Comparison of ENCODE assay signal across 25 mouse cellular contexts in genomic region chr3:108795554-108796299, GRCm38 (mm10). TPM values are rescaled to one million over a fixed set of nuclear protein-coding genes. Genes with fewer than 3 reads are reported as not detected.
DNase-seq lines count a peak whose midpoint lies in the region; ATAC-seq lines count a peak whose summit lies in the region.
"Had no signal": no experiment of that assay in that cellular context is flagged by ENCODE, and none has a peak within 500 bp of the region (broad histone marks: within the 10 kb centered on the region; RNA-seq: fewer than 3 reads in every experiment).

No protein-coding gene starts in this region.

- no peaks in the 10 kb centered on the region for H3K36me3 ChIP-seq in midbrain, embryonic 15.5 days (replicated peaks)

- peak; percentile 41 to 44 for DNase-seq in spleen, postnatal 36 days (ENCODE audit: low spot score in 2 of 2)
- DNase-seq in spleen, postnatal 10 days (ENCODE audit: low spot score in 2 of 2), result no peak
- peak; percentile 84 for DNase-seq in CD4-positive helper T cell, adult 2 months (ENCODE audit: low read depth, low spot score)
- no peak for DNase-seq in adrenal gland, adult (ENCODE audit: inconsistent age in 2 of 2, low spot score in 1 of 2)
- no peak for DNase-seq in kidney, adult 11 months
- DNase-seq: adrenal gland, postnatal 36 days; cerebellum, adult 18-20 months; cerebellum, postnatal 25 days; gastrocnemius, postnatal 10 days; kidney, postnatal 4 days; lung, adult 2 months had no signal

- no peaks in the 10 kb centered on the region for H3K27me3 ChIP-seq in midbrain, embryonic 15.5 days (replicated peaks)
- H3K27me3 ChIP-seq: neural tube, embryonic 13.5 days; Patski had no signal

- no peak overlapping the region for H3K9ac ChIP-seq in midbrain, embryonic 15.5 days
- H3K9ac ChIP-seq: neural tube, embryonic 13.5 days had no signal

- ATAC-seq in common myeloid progenitor, adult 5-6 weeks (replicated peaks; ENCODE audit: low read depth, poor library complexity, severe bottlenecking), result peak; percentile 76
- ATAC-seq in megakaryocyte progenitor cell, adult 5-6 weeks (replicated peaks; ENCODE audit: poor library complexity), result peak; percentile 72
- ATAC-seq in midbrain, embryonic 15.5 days (replicated peaks), result no peak
- ATAC-seq: Patski had no signal

- H3K4me3 ChIP-seq in midbrain, embryonic 15.5 days, result no peak overlapping the region
- H3K4me3 ChIP-seq: forebrain, embryonic 10.5 days; hindbrain, embryonic 10.5 days; midbrain, embryonic 10.5 days; neural tube, embryonic 13.5 days had no signal

- H3K9me3 ChIP-seq in midbrain, embryonic 15.5 days, result no peaks in the 10 kb centered on the region
- H3K9me3 ChIP-seq: forebrain, embryonic 10.5 days; hindbrain, embryonic 10.5 days; midbrain, embryonic 10.5 days; neural tube, embryonic 13.5 days had no signal

- no peak overlapping the region for H3K27ac ChIP-seq in midbrain, embryonic 15.5 days
- H3K27ac ChIP-seq: forebrain, embryonic 10.5 days; hindbrain, embryonic 10.5 days; midbrain, embryonic 10.5 days; neural tube, embryonic 13.5 days had no signal

- H3K4me2 ChIP-seq in midbrain, embryonic 15.5 days, result no peak overlapping the region
- H3K4me2 ChIP-seq: liver, embryonic 11.5 days; neural tube, embryonic 13.5 days had no signal

- H3K4me1 ChIP-seq in midbrain, embryonic 15.5 days, result no peaks in the 10 kb centered on the region
- H3K4me1 ChIP-seq: hindbrain, embryonic 10.5 days; midbrain, embryonic 10.5 days; neural tube, embryonic 13.5 days had no signal

- 90% methylated on average over 7 of the region's 7 CpGs for WGBS in midbrain, embryonic 15.5 days

RNA-seq across cellular contexts. Expression of gene Stxbp3, which starts 44.6 kb away (rescaled TPM):
- 32.3 and 36.5 TPM in 2 replicates for total RNA-seq in common myeloid progenitor, adult 5-6 weeks (2017)
- total RNA-seq in megakaryocyte progenitor cell, adult 5-6 weeks (2015), result 28.8 and 36.7 TPM in 2 replicates
- 18.0 and 26.9 TPM in 2 replicates for total RNA-seq in megakaryocyte progenitor cell, adult 5-6 weeks (2017)
- polyA plus RNA-seq in midbrain, embryonic 15.5 days (2015; fragmentation: Nextera tagmentation; extraction: Ambion mirVana), result 14.0 and 14.1 TPM in 2 replicates

RNA-seq across cellular contexts. Expression of gene Aknad1, which starts 56.3 kb away (rescaled TPM):
- not detected in 2 replicates for total RNA-seq in common myeloid progenitor, adult 5-6 weeks (2017)
- 0.10 TPM in 1 of 2 replicates, not detected in the other for total RNA-seq in megakaryocyte progenitor cell, adult 5-6 weeks (2015)
- 0.14 TPM in 1 of 2 replicates, not detected in the other for total RNA-seq in megakaryocyte progenitor cell, adult 5-6 weeks (2017)
- polyA plus RNA-seq in midbrain, embryonic 15.5 days (2015; fragmentation: Nextera tagmentation; extraction: Ambion mirVana), result not detected in 2 replicates
- total RNA-seq: adrenal gland, postnatal 36 days; ES-E14; layer of hippocampus, postnatal 10 days; left cerebral cortex, adult 8-10 months had no signal
- polyA plus RNA-seq: forebrain, embryonic 10.5 days; heart, embryonic 16.5 days; kidney, embryonic 14.5 days; midbrain, embryonic 10.5 days; neural tube, embryonic 13.5 days; Patski had no signal

Comparison
In these comparisons a context has a peak if more than half of its experiments do, and no peak if none do; other contexts are left out.
1. DNase-seq: peak in spleen, postnatal 36 days (2 of 2) and CD4-positive helper T cell, adult 2 months (single experiment); none in spleen, postnatal 10 days (0 of 2), adrenal gland, adult (0 of 2) and kidney, adult 11 months (single experiment).